Mouse (Mus musculus) kidney, embryonic 15.5 days (tissue): Measurements from ENCODE around the gene Smug1. TPM values are rescaled to one million over a fixed set of nuclear protein-coding genes. Genes with fewer than 3 reads are reported as not detected.

Experiments used
- ATAC-seq: fragments of 200-750 bp; cut with Nextera tagmentation; replicated peaks from 2 replicates; pipeline ENCODE4 v1.8.0; 2017; ENCODE audit warnings: moderate TSS enrichment; ENCODE audit not compliant: low FRiP score
- H3K27ac ChIP-seq: fragments of 300-500 bp; sonication (generic); 2 replicates; pipeline ENCODE4 v1.5.1; 2015; ENCODE audit warnings: mild to moderate bottlenecking, inconsistent platforms
- H3K27me3 ChIP-seq: fragments of 300-500 bp; sonication (generic); 2 replicates; pipeline ENCODE4 v1.6.1; 2015; ENCODE audit warnings: inconsistent platforms
- H3K36me3 ChIP-seq: fragments of 300-500 bp; sonication (generic); 2 replicates; pipeline ENCODE4 v1.6.1; 2015; ENCODE audit warnings: inconsistent platforms
- H3K4me1 ChIP-seq: fragments of 300-500 bp; sonication (generic); 2 replicates; pipeline ENCODE4 v1.6.1; 2015; ENCODE audit warnings: inconsistent platforms
- H3K4me2 ChIP-seq: fragments of 300-500 bp; sonication (generic); 2 replicates; pipeline ENCODE4 v1.6.1; 2015; ENCODE audit warnings: moderate library complexity, mild to moderate bottlenecking, inconsistent platforms
- H3K4me3 ChIP-seq: fragments of 300-500 bp; sonication (generic); replicated peaks from 2 replicates; pipeline ENCODE4 v1.5.1; 2015; ENCODE audit warnings: mild to moderate bottlenecking, inconsistent platforms
- H3K9ac ChIP-seq: fragments of 300-500 bp; sonication (generic); 2 replicates; pipeline ENCODE4 v1.6.1; 2015; ENCODE audit warnings: mild to moderate bottlenecking, inconsistent platforms
- H3K9me3 ChIP-seq: fragments of 300-500 bp; sonication (generic); replicated peaks from 2 replicates; pipeline ENCODE4 v1.6.1; 2016; ENCODE audit warnings: inconsistent platforms
- WGBS: fragments of 180-500 bp; shearing (Covaris S2); methylation state at CpG from one replicate; pipeline ENCODE4 v1.1.7; 2015; ENCODE audit warnings: mixed read lengths; 5-methylcytosine and 5-hydroxymethylcytosine counted together
- polyA plus RNA-seq: library from polyadenylated mRNA; unstranded; fragments of >200 nt; fragmentation: Nextera tagmentation; extraction: Ambion mirVana; gene quantifications from 2 replicates; pipeline ENCODE4 v1.2.1, GENCODE M21; 2015

The Smug1 gene
- polyA plus RNA-seq, 1 experiment from 2014 or later = 18.0 TPM

- no peak overlapping the region for H3K9ac ChIP-seq
- H3K4me2 ChIP-seq = no peak overlapping the region
- no peak overlapping the region for H3K27ac ChIP-seq
- ATAC-seq = no peak
- H3K36me3 ChIP-seq = no peaks in the 10 kb centered on the region
- peaks cover 58% of the 10 kb centered on the region for H3K4me1 ChIP-seq
- H3K27me3 ChIP-seq = peaks cover 48% of the 10 kb centered on the region
- no peaks in the 10 kb centered on the region for H3K9me3 ChIP-seq
- no peak overlapping the region for H3K4me3 ChIP-seq
- 82% methylated on average over 6 of the region's 6 CpGs for WGBS
These were observed 53.8 kb downstream of the Smug1 start for GRCm38 (mm10) chr15:103113077-103113476.

GRCm38 (mm10) chr15:103112309-103112708, 54.6 kb downstream of the Smug1 start:
- Histone ChIP-seq H3K4me3 (no peak overlapping the region), H3K9me3 (no peaks in the 10 kb centered on the region), H3K4me2 (no peak overlapping the region), H3K9ac (no peak overlapping the region), H3K4me1 (peaks cover 55% of the 10 kb centered on the region), H3K27me3 (peaks cover 41% of the 10 kb centered on the region), H3K36me3 (no peaks in the 10 kb centered on the region), H3K27ac (peak overlapping the region; percentile 9; the same call in 1 of the 2 replicates)
- 63% methylated on average over 2 of the region's 2 CpGs for WGBS
- ATAC-seq = no peak

GRCm38 (mm10) chr15:103109940-103110339, 57.0 kb downstream of the Smug1 start:
- no peak for ATAC-seq
- no peaks in the 10 kb centered on the region for H3K9me3 ChIP-seq
- peaks cover 23% of the 10 kb centered on the region for H3K27me3 ChIP-seq
- H3K4me1 ChIP-seq = peaks cover 44% of the 10 kb centered on the region
- no peak overlapping the region for H3K4me3 ChIP-seq
- no peak overlapping the region for H3K27ac ChIP-seq
- H3K9ac ChIP-seq = no peak overlapping the region
- WGBS = 47% methylated on average over 4 of the region's 4 CpGs
- H3K36me3 ChIP-seq = no peaks in the 10 kb centered on the region
- H3K4me2 ChIP-seq = no peak overlapping the region

GRCm38 (mm10) chr15:103108066-103108676, 58.7 kb downstream of the Smug1 start:
- Histone ChIP-seq H3K9me3 (no peaks in the 10 kb centered on the region), H3K4me1 (peaks cover 52% of the 10 kb centered on the region), H3K4me3 (no peak overlapping the region), H3K27me3 (peaks cover 19% of the 10 kb centered on the region), H3K27ac (no peak overlapping the region), H3K4me2 (no peak overlapping the region), H3K9ac (no peak overlapping the region), H3K36me3 (no peaks in the 10 kb centered on the region)
- ATAC-seq = no peak
- 81% methylated on average over 8 of the region's 8 CpGs for WGBS

GRCm38 (mm10) chr15:103106201-103106600, 60.7 kb downstream of the Smug1 start:
- H3K9ac ChIP-seq = no peak overlapping the region
- ATAC-seq = no peak
- no peak overlapping the region for H3K27ac ChIP-seq
- no peak overlapping the region for H3K4me2 ChIP-seq
- no peaks in the 10 kb centered on the region for H3K9me3 ChIP-seq
- H3K27me3 ChIP-seq = peaks cover 25% of the 10 kb centered on the region
- peaks cover 63% of the 10 kb centered on the region for H3K4me1 ChIP-seq
- H3K4me3 ChIP-seq = no peak overlapping the region
- WGBS = 20% methylated on average over 2 of the region's 2 CpGs
- H3K36me3 ChIP-seq = no peaks in the 10 kb centered on the region

Other genes with a start within 250 kb of the Smug1 start
- gene Hoxc13, start 246.0 kb downstream of the Smug1 start, polyA plus RNA-seq = not detected in 2 replicates
- not detected in 2 replicates for gene Hoxc12, start 230.3 kb downstream of the Smug1 start, polyA plus RNA-seq
- 1.7 and 2.9 TPM in 2 replicates for gene Hoxc11, start 212.7 kb downstream of the Smug1 start, polyA plus RNA-seq
- 52.4 and 53.5 TPM in 2 replicates for gene Hoxc10, start 200.3 kb downstream of the Smug1 start, polyA plus RNA-seq
- 3.6 and 4.8 TPM in 2 replicates for gene Hoxc5, start 199.6 kb downstream of the Smug1 start, polyA plus RNA-seq
- 10.0 and 10.7 TPM in 2 replicates for gene Hoxc9, start 190.7 kb downstream of the Smug1 start, polyA plus RNA-seq
- 8.7 and 11.1 TPM in 2 replicates for gene Hoxc8, start 176.5 kb downstream of the Smug1 start, polyA plus RNA-seq
- 10.9 and 11.0 TPM in 2 replicates for gene Hoxc6, start 168.8 kb downstream of the Smug1 start, polyA plus RNA-seq
- 7.9 and 10.2 TPM in 2 replicates for gene Hoxc4, start 148.2 kb downstream of the Smug1 start, polyA plus RNA-seq
- gene Cbx5, start 72.7 kb upstream of the Smug1 start, polyA plus RNA-seq = 124 and 125 TPM in 2 replicates
- gene Hnrnpa1, start 73.3 kb upstream of the Smug1 start, polyA plus RNA-seq = 1,025 and 1,038 TPM in 2 replicates
- gene Nfe2, start 91.3 kb upstream of the Smug1 start, polyA plus RNA-seq = 5.1 and 6.2 TPM in 2 replicates
- gene Copz1, start 105.6 kb upstream of the Smug1 start, polyA plus RNA-seq = 298 and 300 TPM in 2 replicates
- gene Gpr84, start 143.5 kb upstream of the Smug1 start, polyA plus RNA-seq = 0.42 and 0.48 TPM in 2 replicates
- gene Zfp385a, start 173.0 kb upstream of the Smug1 start, polyA plus RNA-seq = 12.5 and 14.4 TPM in 2 replicates
- gene Itga5, start 199.7 kb upstream of the Smug1 start, polyA plus RNA-seq = 32.8 and 41.3 TPM in 2 replicates